Mouse (Mus musculus): ENCODE measurements around the gene Hamp. TPM values are rescaled to one million over a fixed set of nuclear protein-coding genes. Genes with fewer than 3 reads are reported as not detected.
"Not testable (repeated sequence)": the region's sequence is repeated elsewhere in the genome, so short reads cannot be mapped to it uniquely, and the experiment has no call there.

Hamp gene
- polyA plus RNA-seq, 1 experiment from 2014 or later: 0.71 TPM

GRCm38 (mm10) chr7:30935422-30936099 is 8.3 kb downstream of the Hamp start:
- H3K4me2 ChIP-seq; H3K9ac ChIP-seq; ATAC-seq (ENCODE audit: extremely low read depth, insufficient number of reproducible peaks, low FRiP score, low TSS enrichment); H3K27ac ChIP-seq (replicated peaks); H3K4me3 ChIP-seq; H3K27me3 ChIP-seq (replicated peaks); H3K9me3 ChIP-seq; H3K4me1 ChIP-seq; H3K36me3 ChIP-seq: not testable (repeated sequence)
- 64% methylated on average over 6 of the region's 6 CpGs for WGBS

DNA sequence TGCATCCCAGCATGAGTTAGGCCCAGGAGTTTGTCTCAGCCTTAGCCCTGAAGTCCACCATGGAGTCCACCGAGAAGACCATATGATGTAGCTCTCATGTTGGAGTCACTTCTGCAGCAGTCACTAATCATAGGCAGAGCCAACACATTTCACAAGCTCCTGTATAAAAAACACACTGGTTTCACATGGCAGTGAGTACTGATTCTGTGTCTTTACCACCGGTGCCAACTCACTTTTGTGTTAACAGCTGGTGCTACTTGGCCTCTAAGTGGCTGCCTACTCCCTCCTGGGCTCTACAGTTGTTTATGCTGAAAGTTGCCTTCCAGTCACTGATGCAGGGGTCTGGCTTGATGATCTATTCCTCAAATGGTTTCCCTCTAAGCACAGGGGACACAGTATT is 19.3 kb downstream of the Hamp start, which contains the start of gene Hamp2:
TSS of gene Hamp2 (minus strand) at position 101 of the 400 bp plus-strand sequence.
- not testable (repeated sequence) for H3K9ac ChIP-seq; H3K9me3 ChIP-seq; H3K36me3 ChIP-seq; H3K27me3 ChIP-seq (replicated peaks); H3K4me2 ChIP-seq; H3K4me1 ChIP-seq; ATAC-seq (ENCODE audit: extremely low read depth, insufficient number of reproducible peaks, low FRiP score, low TSS enrichment); H3K27ac ChIP-seq (replicated peaks); H3K4me3 ChIP-seq
- 68% methylated on average over 2 of the region's 2 CpGs for WGBS

DNA sequence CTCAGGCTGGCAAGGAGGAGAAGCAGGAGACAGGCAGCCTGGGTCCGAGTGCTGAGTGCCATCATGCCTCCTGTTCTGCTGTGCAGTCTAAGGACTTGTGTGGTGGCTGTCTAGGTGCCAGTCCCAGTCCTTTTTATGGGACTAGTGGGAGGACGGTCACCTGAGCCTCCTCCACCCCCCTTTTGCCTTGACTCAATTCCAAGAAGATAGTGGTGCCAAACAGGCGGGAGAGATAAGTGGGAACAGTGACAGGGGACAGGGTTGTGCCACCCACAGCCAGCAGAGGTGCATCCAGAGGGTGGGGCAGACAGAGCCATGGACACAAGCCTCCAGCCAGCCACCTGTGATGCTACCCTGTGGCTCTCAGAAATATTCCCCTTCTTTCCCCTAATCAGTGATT is 19.8 kb downstream of the Hamp start:
- H3K9ac ChIP-seq: no peak overlapping the region
- 37% methylated on average over 3 of the region's 3 CpGs for WGBS
- no peaks in the 10 kb centered on the region for H3K4me1 ChIP-seq
- H3K27ac ChIP-seq (replicated peaks): no peak overlapping the region
- 0 out of 2 replicates have a peak, but pooled peaks cover 3% of the 10 kb centered on the region for H3K27me3 ChIP-seq (replicated peaks)
- ATAC-seq (ENCODE audit: extremely low read depth, insufficient number of reproducible peaks, low FRiP score, low TSS enrichment): no peak
- no peaks in the 10 kb centered on the region for H3K36me3 ChIP-seq
- H3K9me3 ChIP-seq: no peaks in the 10 kb centered on the region
- H3K4me3 ChIP-seq: no peak overlapping the region
- no peak overlapping the region for H3K4me2 ChIP-seq

- not testable (repeated sequence) for H3K4me2 ChIP-seq; H3K9me3 ChIP-seq; H3K4me3 ChIP-seq; H3K36me3 ChIP-seq; H3K9ac ChIP-seq; H3K27ac ChIP-seq (replicated peaks); H3K4me1 ChIP-seq; ATAC-seq (ENCODE audit: extremely low read depth, insufficient number of reproducible peaks, low FRiP score, low TSS enrichment); H3K27me3 ChIP-seq (replicated peaks)
- WGBS: 25% methylated on average over 3 of the region's 3 CpGs
These were observed 21.3 kb downstream of the Hamp start for GRCm38 (mm10) chr7:30922490-30922889.

DNA sequence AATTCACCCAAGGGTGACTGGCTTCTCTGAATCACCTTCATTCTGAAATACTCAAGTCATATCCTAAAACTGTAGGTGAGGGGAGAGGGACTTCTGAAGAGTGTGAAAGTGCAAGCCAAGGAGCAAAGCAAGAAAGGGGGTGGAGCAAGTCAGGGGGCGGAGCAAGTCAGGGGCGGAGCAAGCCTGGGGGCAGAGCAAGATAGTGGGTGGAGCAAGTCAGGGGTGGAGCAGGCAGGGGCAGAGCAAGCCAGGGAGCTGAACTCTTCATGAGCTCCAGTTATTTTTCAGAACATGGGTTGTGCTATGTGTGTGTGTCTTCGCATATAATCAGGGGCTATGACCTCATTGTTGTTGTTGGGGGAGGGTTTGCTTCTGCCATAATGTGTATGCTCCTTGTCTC is 23.6 kb downstream of the Hamp start:
- Histone ChIP-seq H3K4me3 (no peak overlapping the region), H3K4me2 (no peak overlapping the region), H3K36me3 (no peaks in the 10 kb centered on the region), H3K4me1 (no peaks in the 10 kb centered on the region), H3K9me3 (no peaks in the 10 kb centered on the region), H3K27ac (replicated peaks) (no peak overlapping the region), H3K27me3 (replicated peaks) (peaks cover 11% of the 10 kb centered on the region), H3K9ac (no peak overlapping the region)
- ATAC-seq (ENCODE audit: extremely low read depth, insufficient number of reproducible peaks, low FRiP score, low TSS enrichment): no peak
- 54% methylated on average over 3 of the region's 3 CpGs for WGBS

- Histone ChIP-seq H3K27ac (replicated peaks) (no peak overlapping the region), H3K4me3 (no peak overlapping the region), H3K36me3 (no peaks in the 10 kb centered on the region), H3K9ac (no peak overlapping the region), H3K4me2 (no peak overlapping the region), H3K4me1 (peaks cover 6% of the 10 kb centered on the region), H3K27me3 (replicated peaks) (peaks cover 12% of the 10 kb centered on the region), H3K9me3 (no peaks in the 10 kb centered on the region)
- 51% methylated on average over 4 of the region's 4 CpGs for whole genome bisulfite sequencing
- no peak for ATAC-seq (ENCODE audit: extremely low read depth, insufficient number of reproducible peaks, low FRiP score, low TSS enrichment)
These were observed 26.6 kb downstream of the Hamp start for GRCm38 (mm10) chr7:30917219-30917618.

- no peak overlapping the region for H3K9ac ChIP-seq
These were observed 27.1 kb downstream of the Hamp start for GRCm38 (mm10) chr7:30916713-30917112.

GRCm38 (mm10) chr7:30914732-30915131 is 29.1 kb downstream of the Hamp start, which contains the start of gene Mag:
Mag (minus strand) TSS chr7:30914873.
- Histone ChIP-seq H3K36me3 (no peaks in the 10 kb centered on the region), H3K9me3 (no peaks in the 10 kb centered on the region), H3K27ac (replicated peaks) (no peak within 1 kb of the TSS), H3K4me3 (no peak within 1 kb of the TSS), H3K4me2 (no peak within 1 kb of the TSS), H3K4me1 (peaks cover 6% of the 10 kb centered on the region), H3K27me3 (replicated peaks) (peaks cover 15% of the 10 kb centered on the region), H3K9ac (no peak within 1 kb of the TSS)
- 65% methylated on average over 8 of the region's 8 CpGs for WGBS
- no peak for ATAC-seq (ENCODE audit: extremely low read depth, insufficient number of reproducible peaks, low FRiP score, low TSS enrichment)

More at GRCm38 (mm10) chr7:30916713-30917112, 27.1 kb downstream of the Hamp start:
- Histone ChIP-seq H3K36me3 (no peaks in the 10 kb centered on the region), H3K4me2 (no peak overlapping the region), H3K4me1 (peaks cover 6% of the 10 kb centered on the region), H3K27ac (replicated peaks) (no peak overlapping the region), H3K9me3 (no peaks in the 10 kb centered on the region), H3K27me3 (replicated peaks) (peaks cover 12% of the 10 kb centered on the region), H3K4me3 (no peak overlapping the region)
- ATAC-seq (ENCODE audit: extremely low read depth, insufficient number of reproducible peaks, low FRiP score, low TSS enrichment): no peak
- WGBS: 35% methylated on average over 6 of the region's 6 CpGs

DNA sequence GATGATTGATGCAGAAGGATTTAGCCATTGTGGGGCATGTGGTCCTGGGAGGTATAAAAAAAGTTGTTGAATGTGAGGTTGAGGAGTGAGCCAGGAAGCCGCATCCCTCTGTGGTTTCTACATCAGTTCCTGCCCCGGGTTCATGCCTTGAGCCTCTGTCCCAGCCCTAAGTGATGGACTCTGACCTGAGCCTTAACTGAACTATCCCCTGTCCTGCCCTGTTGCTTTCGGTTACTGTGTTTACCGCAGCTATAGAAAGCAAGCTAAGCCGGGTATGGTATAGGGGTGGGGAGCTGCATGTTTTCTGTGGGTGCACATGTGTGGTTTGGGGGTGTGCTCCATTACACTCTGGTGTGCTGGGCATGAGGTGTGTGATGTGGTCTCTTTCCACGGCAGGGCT is 34.1 kb downstream of the Hamp start:
- Histone ChIP-seq H3K4me3 (no peak overlapping the region), H3K27me3 (replicated peaks) (peaks cover 37% of the 10 kb centered on the region), H3K9me3 (no peaks in the 10 kb centered on the region), H3K9ac (no peak overlapping the region), H3K36me3 (no peaks in the 10 kb centered on the region), H3K27ac (replicated peaks) (no peak overlapping the region), H3K4me1 (peaks cover 15% of the 10 kb centered on the region), H3K4me2 (no peak overlapping the region)
- ATAC-seq (ENCODE audit: extremely low read depth, insufficient number of reproducible peaks, low FRiP score, low TSS enrichment): no peak
- 61% methylated on average over 6 of the region's 6 CpGs for WGBS

DNA sequence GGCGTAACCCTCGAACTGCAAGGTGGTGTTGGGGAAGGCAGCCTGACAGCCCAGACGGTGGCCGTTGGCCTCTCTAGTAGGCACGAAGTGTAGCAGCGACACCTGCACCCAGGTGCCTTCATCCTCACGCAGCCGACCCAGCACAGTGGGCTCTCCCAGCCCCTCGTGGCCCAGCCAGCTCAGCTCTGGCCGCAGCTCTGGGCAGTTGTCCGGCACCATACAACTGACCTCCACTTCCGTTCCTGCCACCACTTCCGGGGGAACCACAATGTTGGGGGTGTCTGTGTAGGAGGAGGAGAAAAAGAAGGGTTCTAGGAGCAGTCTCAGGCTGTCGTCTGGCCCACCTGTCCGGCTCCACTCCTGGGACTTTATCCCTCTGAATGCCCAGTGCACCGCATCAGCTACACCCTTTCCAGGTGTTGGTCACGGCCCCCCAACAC is 34.8 kb downstream of the Hamp start:
- H3K27ac ChIP-seq (replicated peaks): no peak overlapping the region
- H3K36me3 ChIP-seq: no peaks in the 10 kb centered on the region
- no peaks in the 10 kb centered on the region for H3K9me3 ChIP-seq
- H3K27me3 ChIP-seq (replicated peaks): peaks cover 36% of the 10 kb centered on the region
- peak overlapping the region; percentile 23 for H3K4me3 ChIP-seq
- H3K4me1 ChIP-seq: peaks cover 15% of the 10 kb centered on the region
- no peak overlapping the region for H3K9ac ChIP-seq
- no peak for ATAC-seq (ENCODE audit: extremely low read depth, insufficient number of reproducible peaks, low FRiP score, low TSS enrichment)
- 24% methylated on average over 16 of the region's 17 CpGs for WGBS
- H3K4me2 ChIP-seq: peak overlapping the region; percentile 63

- H3K9ac ChIP-seq: 0 out of 2 replicates have a peak overlapping the region, but pooled peaks have one; percentile 3
- no peaks in the 10 kb centered on the region for H3K9me3 ChIP-seq
- H3K27ac ChIP-seq (replicated peaks): no peak overlapping the region
- H3K36me3 ChIP-seq: no peaks in the 10 kb centered on the region
- peak overlapping the region; percentile 63 for H3K4me2 ChIP-seq
- no peak for ATAC-seq (ENCODE audit: extremely low read depth, insufficient number of reproducible peaks, low FRiP score, low TSS enrichment)
- peak overlapping the region; percentile 23 for H3K4me3 ChIP-seq
- H3K4me1 ChIP-seq: peaks cover 14% of the 10 kb centered on the region
- H3K27me3 ChIP-seq (replicated peaks): peaks cover 39% of the 10 kb centered on the region
- 2% methylated on average over 23 of the region's 26 CpGs for WGBS
These were observed 35.4 kb downstream of the Hamp start for GRCm38 (mm10) chr7:30908277-30908991.

Measured in heart, embryonic 13.5 days (tissue).